Mouse (Mus musculus) G1E (cell line): Measurements from ENCODE around the gene Hist1h2bg.

ENCODE experiments used
- CTCF ChIP-seq: IDR thresholded peaks from 2 replicates; pipeline ENCODE4 v1.5.1; 2012; ENCODE audit warnings: low read depth, low read length, inconsistent platforms, mixed read lengths
- GATA1 ChIP-seq: IDR thresholded peaks from 2 replicates; pipeline ENCODE4 v1.6.1; 2012; ENCODE audit warnings: borderline replicate concordance, low read length, inconsistent platforms, mixed read lengths
- TAL1 ChIP-seq: conservative IDR thresholded peaks from 2 replicates; pipeline ENCODE4 v1.6.1; 2012; ENCODE audit warnings: low read depth, low read length, inconsistent platforms, mixed read lengths

DNA sequence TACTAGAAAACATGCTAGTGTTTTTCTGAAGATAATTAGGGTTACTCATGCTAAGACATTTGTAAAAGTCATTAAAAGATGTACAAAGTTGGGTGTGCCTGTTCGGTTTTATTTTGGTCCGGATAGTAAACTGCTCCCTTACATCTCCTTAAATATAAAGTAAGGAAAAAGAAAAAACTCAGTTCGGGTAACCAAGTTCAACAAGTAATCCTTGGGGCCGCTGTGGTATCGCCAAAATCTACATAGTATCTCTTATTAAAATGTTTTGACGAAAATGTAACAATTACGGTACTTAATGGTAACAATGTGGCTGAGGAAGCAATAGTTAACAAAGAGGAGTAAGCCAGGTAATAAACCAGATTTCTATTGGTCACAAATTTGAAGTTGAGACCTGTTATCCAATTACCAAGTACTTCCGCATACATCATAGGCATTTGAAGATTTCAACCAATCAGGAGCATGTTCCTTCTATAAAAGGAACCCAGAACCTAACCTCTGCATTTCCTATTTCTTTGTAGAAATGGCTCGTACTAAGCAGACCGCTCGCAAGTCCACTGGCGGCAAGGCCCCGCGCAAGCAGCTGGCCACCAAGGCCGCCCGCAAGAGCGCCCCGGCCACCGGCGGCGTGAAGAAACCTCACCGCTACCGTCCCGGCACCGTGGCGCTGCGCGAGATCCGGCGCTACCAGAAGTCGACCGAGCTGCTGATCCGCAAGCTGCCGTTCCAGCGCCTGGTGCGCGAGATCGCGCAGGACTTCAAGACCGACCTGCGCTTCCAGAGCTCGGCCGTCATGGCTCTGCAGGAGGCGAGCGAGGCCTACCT is 27.0 kb upstream of the Hist1h2bg start, which contains the start of gene Hist1h3f:
- TF ChIP-seq CTCF = no peak
- TF ChIP-seq GATA1 = no peak
- no peak for TF ChIP-seq TAL1
